Mouse (Mus musculus): ENCODE data around the gene Tmpo.
A peak's percentile ranks its signal among the peaks of the same experiment; 100 is the strongest.

Gene Tmpo

GRCm38 (mm10) chr10:91180761-91181460 lies at the start of gene Tmpo:
Tmpo (minus strand) TSS chr10:91181315.
- DNase-seq, result no peak

- no peak for DNase-seq
Observed at GRCm38 (mm10) chr10:91230400-91230799, 49.3 kb upstream of the Tmpo start.

GRCm38 (mm10) chr10:91229518-91229961 lies 48.4 kb upstream of the Tmpo start:
- DNase-seq, result no peak

GRCm38 (mm10) chr10:91228924-91229517 lies 47.9 kb upstream of the Tmpo start:
- no peak for DNase-seq

- DNase-seq, result no peak
Observed at GRCm38 (mm10) chr10:91227034-91227433, 45.9 kb upstream of the Tmpo start.

- no peak for DNase-seq
Observed at GRCm38 (mm10) chr10:91222398-91223236, 41.5 kb upstream of the Tmpo start.

- no peak for DNase-seq
Observed at GRCm38 (mm10) chr10:91208899-91209667, 28.0 kb upstream of the Tmpo start.

- DNase-seq, result no peak
Observed at GRCm38 (mm10) chr10:91208461-91208860, 27.3 kb upstream of the Tmpo start.

- DNase-seq, result no peak
Observed at GRCm38 (mm10) chr10:91207275-91207674, 26.2 kb upstream of the Tmpo start.

GRCm38 (mm10) chr10:91205632-91206031 lies 24.5 kb upstream of the Tmpo start:
- no peak for DNase-seq

- DNase-seq, result no peak
Observed at GRCm38 (mm10) chr10:91200581-91200980, 19.5 kb upstream of the Tmpo start.

GRCm38 (mm10) chr10:91199238-91199780 lies 18.2 kb upstream of the Tmpo start:
- no peak for DNase-seq

GRCm38 (mm10) chr10:91197704-91198103 lies 16.6 kb upstream of the Tmpo start:
- no peak for DNase-seq

- no peak for DNase-seq
Observed at GRCm38 (mm10) chr10:91196778-91197177, 15.7 kb upstream of the Tmpo start.

GRCm38 (mm10) chr10:91195680-91196079 lies 14.6 kb upstream of the Tmpo start:
- DNase-seq, result no peak

- DNase-seq, result no peak
Observed at GRCm38 (mm10) chr10:91195091-91195490, 14.0 kb upstream of the Tmpo start.

GRCm38 (mm10) chr10:91191851-91192250 lies 10.7 kb upstream of the Tmpo start:
- no peak for DNase-seq

- no peak for DNase-seq
Observed at GRCm38 (mm10) chr10:91189476-91189875, 8.4 kb upstream of the Tmpo start.

- DNase-seq, result no peak
Observed at GRCm38 (mm10) chr10:91188684-91189287, 7.7 kb upstream of the Tmpo start.

- DNase-seq, result peak; percentile 75
Observed at GRCm38 (mm10) chr10:91187872-91188271, 6.8 kb upstream of the Tmpo start.

- DNase-seq, result no peak
Observed at GRCm38 (mm10) chr10:91187349-91187748, 6.2 kb upstream of the Tmpo start.

- DNase-seq, result no peak
Observed at GRCm38 (mm10) chr10:91185721-91186120, 4.6 kb upstream of the Tmpo start.

All from thymus, postnatal 14 days (tissue).